ENCODE assay signal across 7 mouse cellular contexts in the genomic region with DNA sequence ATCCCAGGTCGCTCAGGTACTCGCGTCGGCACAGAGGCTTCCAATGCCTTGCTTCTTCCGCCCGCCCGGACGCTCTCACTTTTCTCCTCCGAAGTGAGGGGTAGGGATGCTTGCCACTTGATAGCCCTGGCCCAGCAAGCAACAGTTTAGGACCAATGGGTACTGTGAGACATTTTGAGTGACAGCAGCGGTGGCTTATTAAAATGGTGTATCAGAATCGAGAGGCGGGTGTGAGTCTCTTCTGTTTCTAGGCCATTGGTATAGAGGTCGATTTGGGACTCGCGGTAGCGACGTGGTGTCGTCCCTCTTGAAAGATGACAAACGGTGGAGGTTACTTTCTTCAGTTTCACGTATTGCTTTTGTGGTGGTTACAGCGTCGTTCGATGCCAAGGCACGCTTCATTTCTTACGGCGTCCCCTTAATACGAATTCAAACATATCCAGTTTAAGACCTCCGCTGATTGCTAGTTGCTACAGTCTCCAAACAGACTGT. TPM values are rescaled to one million over a fixed set of nuclear protein-coding genes. Genes with fewer than 3 reads are reported as not detected.
DNase-seq lines count a peak whose midpoint lies in the region; ATAC-seq and TF ChIP-seq lines count a peak whose summit lies in the region.

No protein-coding gene starts in this region.

- WGBS in embryonic facial prominence, embryonic 10.5 days: 1% methylated on average over 28 of the region's 28 CpGs
- WGBS in intestine, postnatal 0 days: under 1% methylated on average over 28 of the region's 28 CpGs
- under 1% methylated on average over 28 of the region's 28 CpGs for WGBS in midbrain, embryonic 12.5 days

- peak; percentile 95 for ATAC-seq in intestine, postnatal 0 days
- peak; percentile 97 for ATAC-seq in midbrain, embryonic 12.5 days (ENCODE audit: low FRiP score, low read depth)

- H3K27me3 ChIP-seq in embryonic facial prominence, embryonic 10.5 days (replicated peaks; ENCODE audit: low read depth, poor library complexity, severe bottlenecking): no peaks in the 10 kb centered on the region
- no peaks in the 10 kb centered on the region for H3K27me3 ChIP-seq in intestine, postnatal 0 days (replicated peaks; ENCODE audit: control insufficient read depth, insufficient read depth, low read length)
- H3K27me3 ChIP-seq in midbrain, embryonic 12.5 days: no peaks in the 10 kb centered on the region

- TF ChIP-seq CTCF in intestine, postnatal 0 days (IDR thresholded peaks at IDR 0.05; ENCODE audit: low read depth): no peak

- peaks cover 14% of the 10 kb centered on the region for H3K4me1 ChIP-seq in embryonic facial prominence, embryonic 10.5 days
- H3K4me1 ChIP-seq in intestine, postnatal 0 days (replicated peaks; ENCODE audit: control insufficient read depth, insufficient read depth, low read length): peaks cover 4% of the 10 kb centered on the region; the same call in 1 of the 2 replicates
- peaks cover 14% of the 10 kb centered on the region for H3K4me1 ChIP-seq in midbrain, embryonic 12.5 days

- H3K9ac ChIP-seq in intestine, postnatal 0 days (ENCODE audit: low read depth, low read length): peak overlapping the region; percentile 85
- peak overlapping the region; percentile 78 for H3K9ac ChIP-seq in midbrain, embryonic 12.5 days (replicated peaks)

- H3K36me3 ChIP-seq in embryonic facial prominence, embryonic 10.5 days (replicated peaks): no peaks in the 10 kb centered on the region; the same call in 1 of the 2 replicates
- no peaks in the 10 kb centered on the region for H3K36me3 ChIP-seq in intestine, postnatal 0 days (ENCODE audit: control insufficient read depth, insufficient read depth)
- no peaks in the 10 kb centered on the region for H3K36me3 ChIP-seq in midbrain, embryonic 12.5 days

- peak overlapping the region; percentile 91 for H3K4me3 ChIP-seq in embryonic facial prominence, embryonic 10.5 days
- peak overlapping the region; percentile 76 for H3K4me3 ChIP-seq in intestine, postnatal 0 days (ENCODE audit: low read depth, low read length)
- peak overlapping the region; percentile 89 for H3K4me3 ChIP-seq in midbrain, embryonic 12.5 days

- peak overlapping the region; percentile 92 for H3K27ac ChIP-seq in embryonic facial prominence, embryonic 10.5 days (replicated peaks)
- H3K27ac ChIP-seq in intestine, postnatal 0 days (ENCODE audit: low read depth, low read length): peak overlapping the region; percentile 91
- H3K27ac ChIP-seq in midbrain, embryonic 12.5 days (replicated peaks): peak overlapping the region; percentile 75

- H3K4me2 ChIP-seq in intestine, postnatal 0 days (replicated peaks; ENCODE audit: low read depth): peak overlapping the region; percentile 77
- H3K4me2 ChIP-seq in midbrain, embryonic 12.5 days (replicated peaks): peak overlapping the region; percentile 69

- intact Hi-C loops in left cerebral cortex, postnatal 4 days (cut with DNase I): no loop called here

- no peaks in the 10 kb centered on the region for H3K9me3 ChIP-seq in embryonic facial prominence, embryonic 10.5 days
- H3K9me3 ChIP-seq in intestine, postnatal 0 days (ENCODE audit: control insufficient read depth): no peaks in the 10 kb centered on the region
- H3K9me3 ChIP-seq in midbrain, embryonic 12.5 days: no peaks in the 10 kb centered on the region

- peak; percentile 91 for DNase-seq in adrenal gland, postnatal 14 days
- DNase-seq in embryonic facial prominence, embryonic 10.5 days (ENCODE audit: low spot score): peak; percentile 83
- DNase-seq in gonadal fat pad, adult 2 months (ENCODE audit: low read depth): peak; percentile 86
- DNase-seq in left cerebral cortex, postnatal 4 days: peak; percentile 83
- DNase-seq in spleen, adult 18-20 months: peak; percentile 72 to 76

RNA-seq across cellular contexts. Expression of gene Fbxo8, which starts 0.5 kb away (rescaled TPM):
- total RNA-seq in adrenal gland, postnatal 14 days (2021): 53.9 and 58.1 TPM in 2 replicates
- polyA plus RNA-seq in embryonic facial prominence, embryonic 10.5 days (2016; fragmentation: Nextera tagmentation; extraction: Ambion mirVana): 29.1 and 30.0 TPM in 2 replicates
- polyA plus RNA-seq in gonadal fat pad, adult 2 months (2012; rRNA removed): 18.7 and 20.3 TPM in 2 replicates
- polyA plus RNA-seq in intestine, postnatal 0 days (2015; fragmentation: Nextera tagmentation; extraction: Ambion mirVana): 43.1 and 50.0 TPM in 2 replicates
- total RNA-seq in left cerebral cortex, postnatal 4 days (2021): 10 to 100 TPM; 28.0 to 30.8 TPM
- 33.3 and 37.6 TPM in 2 replicates for polyA plus RNA-seq in midbrain, embryonic 12.5 days (2016; fragmentation: Nextera tagmentation; extraction: Ambion mirVana)

RNA-seq across cellular contexts. Expression of gene Cep44, which starts 0.6 kb away (rescaled TPM):
- total RNA-seq in adrenal gland, postnatal 14 days (2021): 22.5 and 24.8 TPM in 2 replicates
- 35.3 and 39.6 TPM in 2 replicates for polyA plus RNA-seq in embryonic facial prominence, embryonic 10.5 days (2016; fragmentation: Nextera tagmentation; extraction: Ambion mirVana)
- polyA plus RNA-seq in gonadal fat pad, adult 2 months (2012; rRNA removed): 9.8 and 11.0 TPM in 2 replicates
- 13.5 and 14.7 TPM in 2 replicates for polyA plus RNA-seq in intestine, postnatal 0 days (2015; fragmentation: Nextera tagmentation; extraction: Ambion mirVana)
- total RNA-seq in left cerebral cortex, postnatal 4 days (2021): 10 to 100 TPM; 23.5 to 26.0 TPM
- polyA plus RNA-seq in midbrain, embryonic 12.5 days (2016; fragmentation: Nextera tagmentation; extraction: Ambion mirVana): 41.2 and 41.9 TPM in 2 replicates

Comparison
In these comparisons a context has a peak if more than half of its experiments do, and no peak if none do; other contexts are left out.
1. Peak in every context shown above with its lines: DNase-seq, ATAC-seq, H3K4me3 ChIP-seq and H3K27ac ChIP-seq.